ENCODE assay signal across 22 mouse cellular contexts in genomic region chr1:57477725-57478124, GRCm38 (mm10).
A peak's percentile ranks its signal among the peaks of the same experiment; 100 is the strongest.
DNase-seq lines count a peak whose midpoint lies in the region; ATAC-seq and TF ChIP-seq lines count a peak whose summit lies in the region.
"Had no signal": no experiment of that assay in that cellular context is flagged by ENCODE, and none has a peak within 500 bp of the region (broad histone marks: within the 10 kb centered on the region; RNA-seq: fewer than 3 reads in every experiment).

No protein-coding gene starts in this region.

- 0 out of 2 replicates have a peak overlapping the region, but pooled peaks have one; percentile 11 for H3K4me2 ChIP-seq in embryonic facial prominence, embryonic 12.5 days (replicated peaks)
- H3K4me2 ChIP-seq in myocyte (ENCODE audit: low read depth) = no peak overlapping the region
- H3K4me2 ChIP-seq: liver, embryonic 13.5 days; midbrain, embryonic 13.5 days had no signal

- no peak for DNase-seq in MEL (ENCODE audit: low read depth, low spot score)
- DNase-seq in limb, embryonic 10.5 days (ENCODE audit: low spot score) = no peak
- DNase-seq in right cerebral cortex, adult 2 months (ENCODE audit: low spot score in 2 of 2) = no peak
- DNase-seq in lung, postnatal 4 days = no peak
- DNase-seq in thymus, postnatal 0 days (ENCODE audit: low spot score) = no peak
- DNase-seq: adrenal gland, postnatal 36 days; cerebellum, adult 9-11 months; gastrocnemius, adult 2 months; kidney, postnatal 36 days; liver, embryonic 13.5 days; lung, adult 2 months; lung, postnatal 14 days; right cerebral cortex, postnatal 14 days; spleen, adult 18-20 months; thymus, postnatal 14 days had no signal

- no peak for ATAC-seq in embryonic facial prominence, embryonic 12.5 days (ENCODE audit: insufficient number of reproducible peaks, insufficient read depth, low FRiP score, low TSS enrichment)
- ATAC-seq: hindbrain, embryonic 16.5 days; intestine, embryonic 16.5 days; midbrain, embryonic 13.5 days had no signal

- peaks cover 0 to under 1% of the 10 kb centered on the region in 2 experiments; a peak in 1 of 4 replicates for H3K4me1 ChIP-seq in MEL (ENCODE audit: control insufficient read depth in 1 of 2, insufficient read depth in 2 of 2, low read length in 2 of 2)
- peaks cover 23% of the 10 kb centered on the region for H3K4me1 ChIP-seq in embryonic facial prominence, embryonic 12.5 days
- peaks cover 37% of the 10 kb centered on the region for H3K4me1 ChIP-seq in limb, embryonic 10.5 days
- H3K4me1 ChIP-seq: liver, embryonic 13.5 days; megakaryocyte, embryonic 14.5 days; midbrain, embryonic 13.5 days had no signal

- no peak for TF ChIP-seq EP300 in MEL (IDR thresholded peaks at IDR 0.05; ENCODE audit: low read depth in 1 of 2, low read length in 2 of 2)

- H3K36me3 ChIP-seq in MEL (ENCODE audit: control insufficient read depth in 1 of 2, insufficient read depth in 2 of 2, low read length in 2 of 2) (no peaks in the 10 kb centered on the region), myocyte (ENCODE audit: control insufficient read depth, insufficient read depth) (no peaks in the 10 kb centered on the region)
- H3K36me3 ChIP-seq in embryonic facial prominence, embryonic 12.5 days = no peaks in the 10 kb centered on the region
- no peaks in the 10 kb centered on the region for H3K36me3 ChIP-seq in limb, embryonic 10.5 days
- H3K36me3 ChIP-seq: heart, embryonic 10.5 days; liver, embryonic 13.5 days; midbrain, embryonic 13.5 days had no signal

- H3K4me3 ChIP-seq in MEL (ENCODE audit: control insufficient read depth in 1 of 2, insufficient read depth in 1 of 2, low read depth in 2 of 2, low read length in 2 of 2) (peak overlapping the region in 1 of 2 experiments; percentile 42; a peak in 1 of 4 replicates), myocyte (no peak overlapping the region)
- H3K4me3 ChIP-seq in embryonic facial prominence, embryonic 12.5 days = no peak overlapping the region
- no peak overlapping the region for H3K4me3 ChIP-seq in limb, embryonic 10.5 days
- H3K4me3 ChIP-seq: gastrocnemius, adult 2 months; heart, embryonic 10.5 days; liver, embryonic 13.5 days; megakaryocyte, embryonic 14.5 days; midbrain, embryonic 13.5 days had no signal

- TF ChIP-seq POLR2A in MEL (IDR thresholded peaks at IDR 0.05; ENCODE audit: control insufficient read depth in 1 of 2, insufficient read depth in 1 of 2, low read depth in 1 of 2, low read length in 2 of 2, poor library complexity in 1 of 2) (no peak), myocyte (IDR thresholded peaks at IDR 0.05; ENCODE audit: insufficient read length, low read depth) (no peak)

- TF ChIP-seq CTCF in MEL (IDR thresholded peaks at IDR 0.05 in 2 of 3, conservative IDR thresholded peaks at IDR 0.05 in 1 of 3; ENCODE audit: control insufficient read depth in 1 of 3, insufficient read depth in 1 of 3, low read depth in 2 of 3, low read length in 3 of 3, poor library complexity in 1 of 3, severe bottlenecking in 1 of 3) = no peak

- no peaks in the 10 kb centered on the region for H3K9me3 ChIP-seq in MEL (replicated peaks; ENCODE audit: insufficient read depth, low read length)
- H3K9me3 ChIP-seq in embryonic facial prominence, embryonic 12.5 days = no peaks in the 10 kb centered on the region
- H3K9me3 ChIP-seq in limb, embryonic 10.5 days (replicated peaks) = no peaks in the 10 kb centered on the region
- H3K9me3 ChIP-seq: heart, embryonic 10.5 days; liver, embryonic 13.5 days; megakaryocyte, embryonic 14.5 days; midbrain, embryonic 13.5 days had no signal

- no peak overlapping the region for H3ac ChIP-seq in myocyte (ENCODE audit: control insufficient read depth, insufficient read length)

- TF ChIP-seq RAD21 in MEL (IDR thresholded peaks at IDR 0.05; ENCODE audit: low read depth, low read length) = no peak

- H3K27me3 ChIP-seq in MEL (ENCODE audit: control insufficient read depth in 1 of 2, insufficient read depth in 2 of 2, low read length in 2 of 2) (no peaks in the 10 kb centered on the region; a peak in 1 of 4 replicates), myocyte (ENCODE audit: control insufficient read depth, insufficient read depth, insufficient read length) (no peaks in the 10 kb centered on the region)
- H3K27me3 ChIP-seq in embryonic facial prominence, embryonic 12.5 days = no peaks in the 10 kb centered on the region
- H3K27me3 ChIP-seq in limb, embryonic 10.5 days (ENCODE audit: low read depth, poor library complexity, severe bottlenecking) = no peaks in the 10 kb centered on the region
- H3K27me3 ChIP-seq: liver, embryonic 13.5 days; megakaryocyte, embryonic 14.5 days; midbrain, embryonic 13.5 days had no signal

- no peak overlapping the region for H3K9ac ChIP-seq in MEL (ENCODE audit: control insufficient read depth, low read depth, low read length, poor library complexity, severe bottlenecking)
- no peak overlapping the region for H3K9ac ChIP-seq in embryonic facial prominence, embryonic 12.5 days
- H3K9ac ChIP-seq: liver, embryonic 13.5 days; midbrain, embryonic 13.5 days had no signal

- H3K79me2 ChIP-seq in MEL (ENCODE audit: control insufficient read depth, insufficient read depth, low read length, poor library complexity) (no peaks in the 10 kb centered on the region), myocyte (ENCODE audit: control insufficient read depth, insufficient read depth) (no peaks in the 10 kb centered on the region)

- H3K27ac ChIP-seq in MEL (ENCODE audit: control insufficient read depth, low read depth, low read length) = no peak overlapping the region
- peak overlapping the region; percentile 55; the same call in 1 of the 2 replicates for H3K27ac ChIP-seq in embryonic facial prominence, embryonic 12.5 days
- peak overlapping the region; percentile 77 for H3K27ac ChIP-seq in limb, embryonic 10.5 days
- H3K27ac ChIP-seq: gastrocnemius, adult 2 months; heart, embryonic 10.5 days; liver, embryonic 13.5 days; midbrain, embryonic 13.5 days had no signal

- WGBS in embryonic facial prominence, embryonic 12.5 days = 18% methylated on average over 1 of the region's 1 CpGs
- WGBS in limb, embryonic 10.5 days = 38% methylated on average over 1 of the region's 1 CpGs

TF ChIP-seq in MEL, 35 proteins besides CTCF, POLR2A, EP300 and RAD21:
- TF ChIP-seq USF2 (IDR thresholded peaks at IDR 0.05; ENCODE audit: borderline replicate concordance in 1 of 2, insufficient read depth in 1 of 2, low read depth in 1 of 2, low read length in 2 of 2) = no peak
- TF ChIP-seq GATA1 (IDR thresholded peaks at IDR 0.05; ENCODE audit: low read depth, low read length) = no peak
- TF ChIP-seq ZMIZ1 (IDR thresholded peaks at IDR 0.05; ENCODE audit: low read depth, low read length) = no peak
- TF ChIP-seq TCF12 (IDR thresholded peaks at IDR 0.05; ENCODE audit: low read depth, low read length) = no peak
- TF ChIP-seq USF1 (IDR thresholded peaks at IDR 0.05; ENCODE audit: low read depth, low read length) = peak; percentile 38; the same call in 1 of the 2 replicates

TF ChIP-seq in myocyte, 11 proteins besides CTCF, POLR2A, EP300 and RAD21:
- TF ChIP-seq MYOD1 (IDR thresholded peaks at IDR 0.05; ENCODE audit: control insufficient read depth in 1 of 3, insufficient read length in 2 of 3, low read depth in 2 of 3) (no peak), E2F4 (IDR thresholded peaks at IDR 0.05; ENCODE audit: insufficient read depth) (no peak), MYOG (IDR thresholded peaks at IDR 0.05; ENCODE audit: control insufficient read depth in 1 of 3, insufficient read depth in 1 of 3, insufficient read length in 2 of 3, low read depth in 2 of 3) (no peak), MAX (IDR thresholded peaks at IDR 0.05; ENCODE audit: low read depth) (no peak), REST (IDR thresholded peaks at IDR 0.05; ENCODE audit: insufficient read depth, insufficient read length) (no peak), USF1 (IDR thresholded peaks at IDR 0.05; ENCODE audit: low read depth) (peak; percentile 3), TCF3 (IDR thresholded peaks at IDR 0.05; ENCODE audit: insufficient read length, low read depth) (no peak)
